Mouse (Mus musculus) macrophage (primary cell): ENCODE data around the gene Mthfr. TPM values are rescaled to one million over a fixed set of nuclear protein-coding genes. Genes with fewer than 3 reads are reported as not detected.
A peak's percentile ranks its signal among the peaks of the same experiment; 100 is the strongest.

Experiments
- H3K27ac ChIP-seq: fragments of 350-480 bp; formaldehyde crosslinking; 2 replicates; pipeline ENCODE4 v1.9.0; 2021
- H3K36me3 ChIP-seq: fragments of 350-480 bp; formaldehyde crosslinking; 2 replicates; pipeline ENCODE4 v1.9.0; 2021; ENCODE audit errors: inconsistent target
- H3K4me3 ChIP-seq: fragments of 350-480 bp; formaldehyde crosslinking; 2 replicates; pipeline ENCODE4 v1.9.0; 2021; ENCODE audit errors: inconsistent target
- H3K79me2 ChIP-seq: fragments of 350-480 bp; formaldehyde crosslinking; 2 replicates; pipeline ENCODE4 v1.9.0; 2021; ENCODE audit errors: inconsistent target
- WGBS: methylation state at CpG from one replicate; pipeline ENCODE4 v1.1.7; 2026; ENCODE audit warnings: inconsistent platforms; ENCODE audit not compliant: missing documents; 5-methylcytosine and 5-hydroxymethylcytosine counted together
- polyA plus RNA-seq: library from polyadenylated mRNA; stranded (reverse); fragments of 250-400 nt; gene quantifications from 3 replicates; pipeline ENCODE4 v1.2.4, GENCODE M21; 2018; ENCODE audit warnings: inconsistent platforms
- total RNA-seq, 78 experiments: library from RNA; depleted of rRNA; stranded (reverse); fragments of 250-400 nt; gene quantifications; 1 replicate in 9 of 78; 2 replicates in 24 of 78; 3 replicates in 43 of 78; 4 replicates in 2 of 78; pipeline ENCODE4 v1.2.4; 2018; ENCODE audit warnings: inconsistent platforms in 56 of 78

The Mthfr gene
- total RNA-seq (2018; cell fraction: chromatin; rRNA removed): 1,000 to 10,000 TPM in 8 of 26 experiments, 100 to 1,000 TPM in 18; 115 to 1,272 (median 620) TPM
- total RNA-seq (2018; cell fraction: cytosol; rRNA removed): 100 to 1,000 TPM in 12 of 26 experiments, 10 to 100 TPM in 14; 23.2 to 246 (median 81.8) TPM
- total RNA-seq (2018; cell fraction: nucleus; rRNA removed): 1,000 to 10,000 TPM in 2 of 26 experiments, 100 to 1,000 TPM in 24; 118 to 1,016 (median 437) TPM
- polyA plus RNA-seq: 23.2 to 110 TPM (median 45.0 TPM) in 3 replicates

GRCm38 (mm10) chr4:148038600-148039253 lies at the start of gene Mthfr, which contains the start of gene Clcn6:
Gene Mthfr, plus strand, starts transcription at chr4:148039077.
Gene Clcn6, minus strand, starts transcription at chr4:148038821.
- Histone ChIP-seq H3K36me3 (no peaks in the 10 kb centered on the region), H3K27ac (peak within 1 kb of the TSS; percentile 89), H3K79me2 (peaks cover 90% of the 10 kb centered on the region), H3K4me3 (peak within 1 kb of the TSS; percentile 78)
- WGBS: under 1% methylated on average over 54 of the region's 54 CpGs

DNA sequence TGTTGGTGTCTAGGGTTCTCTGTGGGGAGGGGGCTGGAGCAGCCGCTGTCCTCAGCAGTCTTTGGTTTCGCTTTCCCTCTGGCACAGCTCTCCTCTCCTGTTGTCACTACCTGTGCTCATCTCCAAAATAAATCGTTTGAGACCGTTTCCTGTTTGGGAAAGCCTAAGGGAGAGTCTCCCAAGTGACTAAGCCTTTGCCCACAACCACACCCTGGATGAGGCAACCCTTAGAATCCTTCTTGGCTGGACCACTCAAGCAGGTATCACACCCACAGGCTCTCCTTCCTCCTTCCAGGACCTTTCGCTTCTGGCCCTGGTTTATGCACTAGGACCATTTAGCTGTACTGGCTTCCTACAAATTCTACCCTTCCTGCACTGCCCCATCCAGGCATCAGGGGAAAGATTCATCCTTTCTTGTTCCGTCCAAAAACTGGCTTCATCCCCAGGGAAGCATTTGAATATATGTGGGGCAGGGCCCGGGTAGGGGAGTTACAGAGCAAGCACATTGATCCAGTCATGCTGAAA lies 45.2 kb upstream of the Mthfr start:
- no peaks in the 10 kb centered on the region for H3K36me3 ChIP-seq
- no peaks in the 10 kb centered on the region for H3K79me2 ChIP-seq
- no peak overlapping the region for H3K4me3 ChIP-seq
- WGBS: 68% methylated on average over 7 of the region's 7 CpGs
- no peak overlapping the region for H3K27ac ChIP-seq

- H3K79me2 ChIP-seq: no peaks in the 10 kb centered on the region
Measured at GRCm38 (mm10) chr4:147995311-147995710, 43.6 kb upstream of the Mthfr start.

DNA sequence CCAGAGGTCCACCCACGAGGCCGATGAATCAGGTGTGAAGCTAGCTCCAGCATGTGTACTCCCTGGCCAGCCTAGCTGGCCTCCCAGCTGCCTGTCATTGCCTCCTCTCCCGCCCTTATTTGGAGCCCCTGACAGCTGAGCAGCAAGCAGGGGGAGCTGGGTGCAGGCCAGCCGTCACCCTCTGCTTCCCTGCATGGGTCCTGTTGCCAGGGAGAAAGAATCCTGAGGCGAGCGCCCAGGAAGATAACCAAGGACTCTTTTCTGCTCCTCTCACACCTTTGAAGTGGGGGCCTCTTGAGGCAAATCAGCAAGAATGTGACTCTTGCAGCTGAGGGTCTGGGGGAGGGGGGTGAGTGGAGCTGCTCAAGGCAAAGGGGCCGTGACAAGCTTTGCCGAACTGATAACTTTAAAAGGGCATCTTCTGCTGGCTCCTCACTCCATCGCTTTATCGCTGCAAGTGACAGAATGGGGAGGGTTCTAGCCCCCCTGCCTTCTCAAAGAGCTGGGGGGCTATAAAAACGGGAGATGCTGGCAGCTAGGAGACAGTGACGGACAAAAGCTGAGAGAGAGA lies 38.6 kb upstream of the Mthfr start, which contains the start of gene Nppa:
Nppa (plus strand) TSS at position 521 of the 571 bp plus-strand sequence.
- Histone ChIP-seq H3K79me2 (no peaks in the 10 kb centered on the region), H3K27ac (no peak within 1 kb of the TSS), H3K4me3 (no peak within 1 kb of the TSS), H3K36me3 (peaks cover 2% of the 10 kb centered on the region; the same call in 1 of the 2 replicates)
- 50% methylated on average over 12 of the region's 12 CpGs for WGBS

More at GRCm38 (mm10) chr4:147995311-147995710, 43.6 kb upstream of the Mthfr start:
- WGBS: 95% methylated on average over 3 of the region's 3 CpGs
- H3K36me3 ChIP-seq: no peaks in the 10 kb centered on the region
- no peak overlapping the region for H3K27ac ChIP-seq
- no peak overlapping the region for H3K4me3 ChIP-seq

DNA sequence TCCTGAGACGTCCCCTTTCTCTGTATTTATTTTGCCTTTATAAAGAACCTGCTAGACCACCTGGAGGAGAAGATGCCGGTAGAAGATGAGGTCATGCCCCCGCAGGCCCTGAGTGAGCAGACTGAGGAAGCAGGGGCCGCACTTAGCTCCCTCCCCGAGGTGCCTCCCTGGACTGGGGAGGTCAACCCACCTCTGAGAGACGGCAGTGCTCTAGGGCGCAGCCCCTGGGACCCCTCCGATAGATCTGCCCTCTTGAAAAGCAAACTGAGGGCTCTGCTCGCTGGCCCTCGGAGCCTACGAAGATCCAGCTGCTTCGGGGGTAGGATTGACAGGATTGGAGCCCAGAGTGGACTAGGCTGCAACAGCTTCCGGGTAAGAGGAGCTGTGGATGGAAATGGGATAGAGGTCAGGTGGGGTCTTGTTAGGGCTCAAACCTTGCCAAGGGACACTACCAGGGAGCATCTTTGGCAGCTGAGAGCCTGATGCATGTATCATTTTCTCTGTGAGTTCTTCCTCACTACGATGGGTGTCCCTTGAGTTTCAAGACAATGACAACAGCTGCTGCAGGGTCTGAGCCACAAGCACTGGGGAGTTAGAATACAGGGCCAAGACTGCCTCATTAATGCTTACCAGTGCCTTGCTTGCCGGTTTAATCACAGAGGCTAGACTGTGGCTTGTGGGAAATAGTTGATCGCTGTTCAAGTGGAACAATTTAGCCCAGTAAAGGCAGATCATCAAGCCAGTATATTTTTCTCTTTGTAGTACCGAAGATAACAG lies 37.7 kb upstream of the Mthfr start:
- H3K4me3 ChIP-seq: no peak overlapping the region
- peaks cover 10% of the 10 kb centered on the region; the same call in 1 of the 2 replicates for H3K36me3 ChIP-seq
- no peaks in the 10 kb centered on the region for H3K79me2 ChIP-seq
- WGBS: 88% methylated on average over 16 of the region's 17 CpGs
- no peak overlapping the region for H3K27ac ChIP-seq

DNA sequence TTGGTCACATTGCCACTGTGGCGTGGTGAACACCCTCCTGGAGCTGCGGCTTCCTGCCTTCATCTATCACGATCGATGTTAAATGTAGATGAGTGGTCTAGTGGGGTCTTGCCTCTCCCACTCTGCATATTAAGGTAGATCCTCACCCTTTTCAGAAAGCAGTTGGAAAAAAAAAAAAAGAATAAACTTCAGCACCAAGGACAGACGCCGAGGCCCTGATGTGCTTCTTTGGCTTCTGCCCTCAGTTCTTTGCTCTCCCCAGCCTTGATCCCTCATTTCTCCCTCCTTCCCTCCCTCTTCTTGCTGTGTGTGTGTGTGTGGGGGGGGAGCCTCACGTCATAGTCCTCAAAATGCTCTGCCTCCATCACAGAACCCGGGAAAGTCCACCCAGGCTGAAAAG lies 37.0 kb upstream of the Mthfr start:
- Histone ChIP-seq H3K27ac (no peak overlapping the region), H3K79me2 (no peaks in the 10 kb centered on the region), H3K4me3 (no peak overlapping the region), H3K36me3 (peaks cover 16% of the 10 kb centered on the region)
- WGBS: 44% methylated on average over 8 of the region's 8 CpGs

- Histone ChIP-seq H3K79me2 (no peaks in the 10 kb centered on the region), H3K36me3 (peaks cover 39% of the 10 kb centered on the region), H3K27ac (no peak overlapping the region), H3K4me3 (no peak overlapping the region)
- WGBS: 95% methylated on average over 6 of the region's 7 CpGs
Measured at GRCm38 (mm10) chr4:148004361-148004760, 34.5 kb upstream of the Mthfr start.

DNA sequence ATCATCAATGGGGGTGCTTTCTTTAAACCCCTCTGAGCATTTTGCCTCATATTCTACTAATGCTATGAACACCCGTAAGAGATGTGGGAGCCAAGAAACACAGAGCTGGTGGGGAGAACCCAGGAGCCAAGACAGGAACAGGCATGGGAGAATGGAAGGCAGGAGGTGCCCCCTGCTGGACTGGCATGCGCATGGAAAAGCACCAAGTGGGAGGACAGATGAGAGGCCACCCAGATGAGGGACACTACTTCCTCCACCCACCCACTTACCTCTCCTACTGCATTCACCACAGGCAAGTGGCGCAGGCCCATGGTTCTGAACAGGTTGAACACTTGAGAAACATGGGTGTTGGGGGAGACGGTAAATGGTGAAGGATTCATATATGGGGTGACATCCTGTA lies 30.5 kb upstream of the Mthfr start:
- Histone ChIP-seq H3K4me3 (no peak overlapping the region), H3K79me2 (no peaks in the 10 kb centered on the region), H3K36me3 (peaks cover 80% of the 10 kb centered on the region), H3K27ac (no peak overlapping the region)
- 90% methylated on average over 4 of the region's 4 CpGs for WGBS

DNA sequence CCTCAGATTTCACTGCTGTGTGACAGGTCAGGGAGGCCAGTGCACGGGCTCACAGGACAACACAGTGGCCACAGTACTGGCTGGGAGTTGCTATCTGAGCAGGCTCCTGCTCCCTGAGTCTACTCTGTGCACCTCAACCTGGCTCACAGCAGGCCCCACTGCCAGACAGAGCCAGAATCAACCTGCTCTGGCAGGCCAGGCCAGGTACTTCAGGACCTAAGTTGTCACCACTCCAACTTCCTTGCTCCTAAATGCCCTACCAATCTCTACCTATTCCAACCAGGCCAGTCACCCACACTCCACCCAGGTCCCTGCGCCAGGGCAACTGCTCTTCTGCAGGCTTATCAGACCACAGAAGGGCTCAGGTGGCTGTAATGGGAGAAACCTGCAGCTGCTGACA lies 29.2 kb upstream of the Mthfr start:
- no peak overlapping the region for H3K4me3 ChIP-seq
- H3K27ac ChIP-seq: no peak overlapping the region
- no peaks in the 10 kb centered on the region for H3K79me2 ChIP-seq
- WGBS: 96% methylated on average over 2 of the region's 2 CpGs
- H3K36me3 ChIP-seq: peaks cover 92% of the 10 kb centered on the region

DNA sequence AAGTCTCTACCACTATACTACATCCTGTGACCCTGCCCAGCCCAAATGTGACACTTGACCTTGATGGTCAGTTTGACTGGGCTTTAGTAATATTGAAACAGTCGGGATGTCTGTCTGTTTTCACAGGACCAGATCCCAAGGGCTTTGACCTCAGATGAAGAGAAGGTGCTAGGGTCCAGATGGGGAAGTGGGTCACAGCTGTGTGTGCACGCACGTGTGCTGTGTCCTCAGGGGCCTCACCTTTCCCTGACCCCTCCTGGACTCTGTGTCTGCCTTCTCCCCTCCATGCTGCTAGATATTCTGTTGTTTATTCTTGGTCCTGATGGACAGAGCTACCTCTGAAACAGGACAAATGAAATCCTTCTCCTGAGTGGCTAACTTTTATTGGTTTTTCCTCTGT lies 27.5 kb upstream of the Mthfr start:
- H3K4me3 ChIP-seq: no peak overlapping the region
- 87% methylated on average over 3 of the region's 3 CpGs for WGBS
- H3K79me2 ChIP-seq: no peaks in the 10 kb centered on the region
- H3K27ac ChIP-seq: no peak overlapping the region
- peaks cover 96% of the 10 kb centered on the region for H3K36me3 ChIP-seq

DNA sequence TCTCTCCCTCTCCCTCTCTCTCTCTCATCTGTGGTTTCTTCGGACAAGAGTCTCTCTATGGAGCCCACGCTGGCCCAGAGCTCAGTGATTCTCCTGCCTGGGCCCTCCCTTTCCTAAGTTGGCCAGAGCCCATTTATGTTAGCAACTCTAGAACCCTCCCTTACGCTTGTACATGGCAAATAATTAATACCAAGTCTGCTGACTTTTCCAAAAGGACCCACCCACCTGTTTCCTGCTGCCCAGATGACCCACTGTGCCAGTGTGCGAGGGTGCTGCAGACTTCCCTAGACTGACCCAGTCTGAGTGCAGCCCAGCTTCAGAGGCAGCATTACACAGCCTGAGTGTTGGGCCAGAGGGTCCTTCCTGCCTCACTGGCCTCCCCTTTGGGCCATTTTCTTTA lies 26.7 kb upstream of the Mthfr start:
- 94% methylated on average over 4 of the region's 4 CpGs for WGBS
- Histone ChIP-seq H3K36me3 (peaks cover 96% of the 10 kb centered on the region), H3K4me3 (no peak overlapping the region)

DNA sequence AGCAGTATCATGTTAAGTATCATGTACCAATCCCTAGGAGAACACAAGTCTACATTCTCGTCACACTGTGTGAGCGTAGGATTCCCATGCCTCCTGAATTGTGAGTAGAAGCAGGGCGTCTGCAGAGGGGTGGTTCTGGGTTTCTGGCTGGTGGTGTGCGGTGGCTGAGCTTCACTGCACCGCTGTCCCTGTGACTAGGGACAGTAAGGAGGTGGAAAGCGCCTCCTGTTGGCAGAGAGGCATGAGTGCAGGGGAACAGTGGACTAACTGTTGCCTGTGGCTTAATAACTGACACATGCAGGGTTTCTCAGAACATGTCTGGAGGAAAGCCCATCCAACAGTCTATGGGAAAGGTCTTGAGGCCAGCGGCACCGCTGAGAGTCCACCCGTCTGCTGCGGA lies 23.5 kb upstream of the Mthfr start:
- H3K79me2 ChIP-seq: no peaks in the 10 kb centered on the region
- WGBS: 97% methylated on average over 10 of the region's 10 CpGs

More for the DNA sequence above, 26.7 kb upstream of the Mthfr start:
- Histone ChIP-seq H3K27ac (no peak overlapping the region), H3K79me2 (no peaks in the 10 kb centered on the region)

GRCm38 (mm10) chr4:148016981-148017380 lies 21.9 kb upstream of the Mthfr start:
- H3K4me3 ChIP-seq: no peak overlapping the region
- WGBS: 88% methylated on average over 3 of the region's 3 CpGs
- H3K27ac ChIP-seq: no peak overlapping the region
- peaks cover 98% of the 10 kb centered on the region for H3K36me3 ChIP-seq
- H3K79me2 ChIP-seq: no peaks in the 10 kb centered on the region

More for the DNA sequence above, 23.5 kb upstream of the Mthfr start:
- Histone ChIP-seq H3K27ac (no peak overlapping the region), H3K4me3 (no peak overlapping the region), H3K36me3 (peaks cover 98% of the 10 kb centered on the region)

DNA sequence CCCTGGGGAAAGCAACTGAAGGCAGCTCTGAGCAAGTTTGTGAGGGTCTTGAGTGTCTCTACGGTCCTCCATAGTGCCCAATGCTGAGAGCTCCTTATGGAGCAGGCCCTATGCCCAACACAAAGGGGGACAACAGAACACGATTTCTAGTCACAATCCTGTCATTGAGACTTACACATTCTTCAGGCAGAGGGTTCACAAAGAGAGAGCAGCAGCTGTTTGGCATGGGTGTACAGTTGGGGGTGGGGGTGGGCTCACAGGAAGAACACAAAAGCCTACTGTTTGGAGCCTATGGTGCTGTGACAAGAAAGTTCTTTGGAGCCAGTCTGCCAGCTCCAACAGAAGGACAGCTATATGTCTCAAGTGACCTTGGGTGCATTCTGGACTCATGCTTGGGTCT lies 20.5 kb upstream of the Mthfr start:
- Histone ChIP-seq H3K4me3 (no peak overlapping the region), H3K27ac (no peak overlapping the region), H3K79me2 (no peaks in the 10 kb centered on the region), H3K36me3 (peaks cover 96% of the 10 kb centered on the region)
- WGBS: 83% methylated on average over 2 of the region's 2 CpGs
